Mouse (Mus musculus): ENCODE results near the gene Sytl1.

DNA sequence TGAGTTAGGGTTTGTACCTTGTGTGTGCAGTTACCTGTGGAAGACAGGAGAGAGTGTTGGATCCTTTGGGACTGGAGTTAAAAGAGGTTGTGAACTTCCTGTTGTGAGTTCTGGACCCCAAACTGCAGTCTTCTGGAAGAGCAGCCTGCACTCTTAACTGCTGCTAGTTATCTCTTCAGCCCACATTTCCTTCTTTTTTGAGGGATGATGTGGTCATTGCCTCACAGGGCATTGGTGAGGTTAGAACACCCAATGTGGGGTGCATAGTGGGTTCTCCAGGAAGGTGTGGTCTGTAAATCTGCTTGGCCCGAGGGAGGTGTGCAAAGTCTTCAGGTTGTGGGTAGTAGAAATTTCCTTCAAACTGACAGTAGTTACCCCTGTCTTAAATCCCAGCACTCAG is 18.6 kb downstream of the Sytl1 start:
- no peak for TF ChIP-seq CTCF (IDR thresholded peaks at IDR 0.05; ENCODE audit: borderline replicate concordance, insufficient read depth, low read length)
- TF ChIP-seq POLR2A (IDR thresholded peaks at IDR 0.05; ENCODE audit: low read depth, low read length): no peak
